Mouse (Mus musculus) lung, postnatal 0 days (tissue): ENCODE results near the gene Pagr1b.

ENCODE experiments used
- CTCF ChIP-seq: IDR thresholded peaks from 2 replicates; pipeline ENCODE4 v1.5.1; 2016; ENCODE audit warnings: antibody characterized with exemption, mild to moderate bottlenecking
- EP300 ChIP-seq: IDR thresholded peaks from 2 replicates; pipeline ENCODE4 v1.6.1; 2016; ENCODE audit warnings: antibody characterized with exemption, mild to moderate bottlenecking, control low read depth

GRCm38 (mm10) chr7:127025556-127026160 lies 9.4 kb upstream of the Pagr1b start:
- TF ChIP-seq CTCF (no peak), EP300 (no peak)
